Mouse (Mus musculus): ENCODE data around the gene Phip.

GRCm38 (mm10) chr9:82971433-82971832 is 3.9 kb downstream of the Phip start:
- TF ChIP-seq CTCF (conservative IDR thresholded peaks at IDR 0.05; ENCODE audit: insufficient read depth, insufficient read length, low read depth, low read length) (no peak), POLR2A (IDR thresholded peaks at IDR 0.05; ENCODE audit: low read depth, low read length) (no peak)
